Mouse (Mus musculus): ENCODE results near the gene Clca1. TPM values are rescaled to one million over a fixed set of nuclear protein-coding genes. Genes with fewer than 3 reads are reported as not detected.
"Not testable (repeated sequence)": the region's sequence is repeated elsewhere in the genome, so short reads cannot be mapped to it uniquely, and the experiment has no call there.

Clca1 gene
- 0.06 TPM in 1 of 2 replicates, not detected in the other for polyA plus RNA-seq (2016; fragmentation: Nextera tagmentation; extraction: Ambion mirVana)

- H3K36me3 ChIP-seq (replicated peaks): no peaks in the 10 kb centered on the region
- H3K9me3 ChIP-seq: no peaks in the 10 kb centered on the region
- no peak within 1 kb of the TSS for H3K4me2 ChIP-seq
- H3K4me1 ChIP-seq: no peaks in the 10 kb centered on the region
- no peak within 1 kb of the TSS for H3K4me3 ChIP-seq (replicated peaks)
- no peak within 1 kb of the TSS for H3K9ac ChIP-seq
- ATAC-seq (ENCODE audit: low FRiP score): no peak
- no peaks in the 10 kb centered on the region for H3K27me3 ChIP-seq
- no peak within 1 kb of the TSS for H3K27ac ChIP-seq
These were observed at the start of gene Clca1 for GRCm38 (mm10) chr3:145032676-145033075. Gene Clca1, minus strand, starts transcription at chr3:145032776.

GRCm38 (mm10) chr3:145080904-145081303, 48.3 kb upstream of the Clca1 start:
- H3K4me2 ChIP-seq: no peak overlapping the region
- H3K9me3 ChIP-seq: no peaks in the 10 kb centered on the region
- no peaks in the 10 kb centered on the region for H3K27me3 ChIP-seq
- no peak overlapping the region for H3K4me3 ChIP-seq (replicated peaks)
- WGBS: 86% methylated on average over 8 of the region's 8 CpGs
- ATAC-seq (ENCODE audit: low FRiP score): no peak
- H3K27ac ChIP-seq: no peak overlapping the region
- no peak overlapping the region for H3K9ac ChIP-seq
- H3K36me3 ChIP-seq (replicated peaks): no peaks in the 10 kb centered on the region
- no peaks in the 10 kb centered on the region for H3K4me1 ChIP-seq

GRCm38 (mm10) chr3:145078405-145078804, 45.8 kb upstream of the Clca1 start:
- Histone ChIP-seq H3K9me3 (no peaks in the 10 kb centered on the region), H3K4me2 (no peak overlapping the region), H3K9ac (no peak overlapping the region), H3K36me3 (replicated peaks) (no peaks in the 10 kb centered on the region), H3K27ac (no peak overlapping the region), H3K4me3 (replicated peaks) (no peak overlapping the region), H3K27me3 (no peaks in the 10 kb centered on the region), H3K4me1 (no peaks in the 10 kb centered on the region)
- ATAC-seq (ENCODE audit: low FRiP score): no peak
- WGBS: 87% methylated on average over 6 of the region's 6 CpGs

- no peak overlapping the region for H3K27ac ChIP-seq
- H3K4me1 ChIP-seq: no peaks in the 10 kb centered on the region
- H3K9ac ChIP-seq: no peak overlapping the region
- WGBS: 92% methylated on average over 3 of the region's 3 CpGs
- H3K36me3 ChIP-seq (replicated peaks): no peaks in the 10 kb centered on the region
- H3K4me3 ChIP-seq (replicated peaks): no peak overlapping the region
- no peaks in the 10 kb centered on the region for H3K9me3 ChIP-seq
- no peaks in the 10 kb centered on the region for H3K27me3 ChIP-seq
- ATAC-seq (ENCODE audit: low FRiP score): no peak
- no peak overlapping the region for H3K4me2 ChIP-seq
These were observed 39.8 kb upstream of the Clca1 start for GRCm38 (mm10) chr3:145072339-145072738.

- Histone ChIP-seq H3K27ac (no peak overlapping the region), H3K9me3 (no peaks in the 10 kb centered on the region), H3K36me3 (replicated peaks) (no peaks in the 10 kb centered on the region), H3K9ac (no peak overlapping the region), H3K4me1 (no peaks in the 10 kb centered on the region), H3K27me3 (no peaks in the 10 kb centered on the region), H3K4me3 (replicated peaks) (no peak overlapping the region), H3K4me2 (no peak overlapping the region)
- 87% methylated on average over 4 of the region's 4 CpGs for WGBS
- ATAC-seq (ENCODE audit: low FRiP score): no peak
These were observed 36.4 kb upstream of the Clca1 start for GRCm38 (mm10) chr3:145068964-145069363.

- H3K27ac ChIP-seq; H3K4me3 ChIP-seq (replicated peaks); H3K36me3 ChIP-seq (replicated peaks); ATAC-seq (ENCODE audit: low FRiP score); H3K4me1 ChIP-seq; H3K27me3 ChIP-seq; H3K4me2 ChIP-seq; H3K9ac ChIP-seq; H3K9me3 ChIP-seq: not testable (repeated sequence)
- 94% methylated on average over 3 of the region's 3 CpGs for WGBS
These were observed 22.6 kb upstream of the Clca1 start for GRCm38 (mm10) chr3:145055138-145055537.

GRCm38 (mm10) chr3:145049820-145050219, 17.2 kb upstream of the Clca1 start:
- ATAC-seq (ENCODE audit: low FRiP score): no peak
- WGBS: 80% methylated on average over 3 of the region's 3 CpGs
- H3K27me3 ChIP-seq: no peaks in the 10 kb centered on the region

GRCm38 (mm10) chr3:145038813-145039212, 6.2 kb upstream of the Clca1 start:
- Histone ChIP-seq H3K4me3 (replicated peaks) (no peak overlapping the region), H3K9ac (no peak overlapping the region), H3K36me3 (replicated peaks) (no peaks in the 10 kb centered on the region), H3K27ac (no peak overlapping the region), H3K4me1 (no peaks in the 10 kb centered on the region), H3K27me3 (no peaks in the 10 kb centered on the region), H3K4me2 (no peak overlapping the region), H3K9me3 (no peaks in the 10 kb centered on the region)
- ATAC-seq (ENCODE audit: low FRiP score): no peak
- WGBS: 83% methylated on average over 3 of the region's 3 CpGs

More at GRCm38 (mm10) chr3:145049820-145050219, 17.2 kb upstream of the Clca1 start:
- H3K27ac ChIP-seq: no peak overlapping the region
- H3K4me3 ChIP-seq (replicated peaks): no peak overlapping the region
- H3K9me3 ChIP-seq: no peaks in the 10 kb centered on the region
- no peaks in the 10 kb centered on the region for H3K4me1 ChIP-seq
- H3K9ac ChIP-seq: no peak overlapping the region
- no peaks in the 10 kb centered on the region for H3K36me3 ChIP-seq (replicated peaks)
- H3K4me2 ChIP-seq: no peak overlapping the region

GRCm38 (mm10) chr3:145028036-145028435, 4.5 kb downstream of the Clca1 start:
- no peaks in the 10 kb centered on the region for H3K9me3 ChIP-seq
- H3K27ac ChIP-seq: no peak overlapping the region
- no peak overlapping the region for H3K4me2 ChIP-seq
- no peaks in the 10 kb centered on the region for H3K36me3 ChIP-seq (replicated peaks)
- no peaks in the 10 kb centered on the region for H3K4me1 ChIP-seq
- no peak overlapping the region for H3K9ac ChIP-seq
- H3K27me3 ChIP-seq: no peaks in the 10 kb centered on the region
- no peak overlapping the region for H3K4me3 ChIP-seq (replicated peaks)
- WGBS: 74% methylated on average over 3 of the region's 3 CpGs
- ATAC-seq (ENCODE audit: low FRiP score): no peak

GRCm38 (mm10) chr3:145026750-145027149, 5.8 kb downstream of the Clca1 start:
- Histone ChIP-seq H3K4me2 (no peak overlapping the region), H3K9ac (no peak overlapping the region), H3K36me3 (replicated peaks) (no peaks in the 10 kb centered on the region), H3K9me3 (no peaks in the 10 kb centered on the region), H3K4me1 (no peaks in the 10 kb centered on the region), H3K4me3 (replicated peaks) (no peak overlapping the region), H3K27ac (no peak overlapping the region), H3K27me3 (no peaks in the 10 kb centered on the region)
- ATAC-seq (ENCODE audit: low FRiP score): no peak
- 36% methylated on average over 3 of the region's 3 CpGs for WGBS

- ATAC-seq (ENCODE audit: low FRiP score): no peak
- no peak overlapping the region for H3K9ac ChIP-seq
- H3K4me1 ChIP-seq: no peaks in the 10 kb centered on the region
- no peaks in the 10 kb centered on the region for H3K36me3 ChIP-seq (replicated peaks)
- no peaks in the 10 kb centered on the region for H3K9me3 ChIP-seq
- H3K4me2 ChIP-seq: no peak overlapping the region
- no peak overlapping the region for H3K4me3 ChIP-seq (replicated peaks)
- no peak overlapping the region for H3K27ac ChIP-seq
- 54% methylated on average over 3 of the region's 3 CpGs for WGBS
- H3K27me3 ChIP-seq: no peaks in the 10 kb centered on the region
These were observed 14.8 kb downstream of the Clca1 start for GRCm38 (mm10) chr3:145017807-145018206.

- H3K27me3 ChIP-seq: no peaks in the 10 kb centered on the region
- H3K36me3 ChIP-seq (replicated peaks): no peaks in the 10 kb centered on the region
- ATAC-seq (ENCODE audit: low FRiP score): no peak
- no peak overlapping the region for H3K4me3 ChIP-seq (replicated peaks)
- H3K9ac ChIP-seq: no peak overlapping the region
- 32% methylated on average over 5 of the region's 5 CpGs for WGBS
- H3K4me2 ChIP-seq: no peak overlapping the region
- H3K4me1 ChIP-seq: no peaks in the 10 kb centered on the region
- H3K27ac ChIP-seq: no peak overlapping the region
- no peaks in the 10 kb centered on the region for H3K9me3 ChIP-seq
These were observed 28.2 kb downstream of the Clca1 start for GRCm38 (mm10) chr3:145004422-145004821.

GRCm38 (mm10) chr3:145000912-145001311, 31.7 kb downstream of the Clca1 start:
- Histone ChIP-seq H3K27ac (no peak overlapping the region), H3K4me2 (no peak overlapping the region), H3K9me3 (no peaks in the 10 kb centered on the region), H3K27me3 (no peaks in the 10 kb centered on the region), H3K4me1 (no peaks in the 10 kb centered on the region), H3K9ac (no peak overlapping the region), H3K4me3 (replicated peaks) (no peak overlapping the region), H3K36me3 (replicated peaks) (no peaks in the 10 kb centered on the region)
- WGBS: 80% methylated on average over 1 of the region's 1 CpGs
- ATAC-seq (ENCODE audit: low FRiP score): no peak

GRCm38 (mm10) chr3:144993055-144993454, 39.5 kb downstream of the Clca1 start:
- no peak overlapping the region for H3K27ac ChIP-seq
- H3K4me1 ChIP-seq: no peaks in the 10 kb centered on the region
- no peaks in the 10 kb centered on the region for H3K9me3 ChIP-seq
- 91% methylated on average over 5 of the region's 5 CpGs for WGBS
- no peak for ATAC-seq (ENCODE audit: low FRiP score)
- no peak overlapping the region for H3K9ac ChIP-seq
- no peak overlapping the region for H3K4me2 ChIP-seq
- H3K4me3 ChIP-seq (replicated peaks): no peak overlapping the region
- H3K27me3 ChIP-seq: no peaks in the 10 kb centered on the region
- H3K36me3 ChIP-seq (replicated peaks): no peaks in the 10 kb centered on the region
